Mouse (Mus musculus) stomach, postnatal 0 days (tissue): ENCODE data around the gene Rhno1.

Experiments used
- CTCF ChIP-seq: IDR thresholded peaks from 2 replicates; pipeline ENCODE4 v1.5.1; 2016; ENCODE audit warnings: antibody characterized with exemption, low read depth, mild to moderate bottlenecking, moderate library complexity
- EP300 ChIP-seq: optimal IDR thresholded peaks from 2 replicates; pipeline ENCODE3; 2016; ENCODE audit warnings: antibody characterized with exemption

- TF ChIP-seq CTCF (no peak), EP300 (no peak)
Measured at GRCm38 (mm10) chr6:128375192-128375591, 12.5 kb upstream of the Rhno1 start, which contains the start of the genes Tex52 and Gm44596.
